Mouse (Mus musculus) ES-E14 (cell line): ENCODE measurements around the gene Mapre1. TPM values are rescaled to one million over a fixed set of nuclear protein-coding genes. Genes with fewer than 3 reads are reported as not detected.

Experiments
- DNase-seq: peaks from one replicate; pipeline ENCODE4 v3.0.0-alpha.2; 2013; ENCODE audit warnings: low read depth, low spot score
- H3K27ac ChIP-seq: 2 replicates; pipeline ENCODE4 v1.5.1; 2012; ENCODE audit warnings: low read depth, mild to moderate bottlenecking, low read length, moderate library complexity, mixed read lengths; ENCODE audit not compliant: poor library complexity, insufficient read depth, severe bottlenecking
- H3K36me3 ChIP-seq: 2 replicates; pipeline ENCODE4 v1.6.1; 2012; ENCODE audit warnings: mild to moderate bottlenecking, low read length, moderate library complexity, mixed read lengths; ENCODE audit not compliant: control insufficient read depth, poor library complexity, insufficient read depth, severe bottlenecking
- H3K4me1 ChIP-seq, 2 experiments: fragments of 150-350 bp in 1 of 2; sonication (generic) in 1 of 2; 2 replicates each; pipeline ENCODE4 v1.6.1; 2012; ENCODE audit warnings: low read length in 2 of 2, mild to moderate bottlenecking in 1 of 2, mixed read lengths in 1 of 2; ENCODE audit not compliant: control insufficient read depth in 2 of 2, insufficient read depth in 2 of 2, poor library complexity in 1 of 2
- H3K4me3 ChIP-seq, 2 experiments: fragments of 150-350 bp in 1 of 2; sonication (generic) in 1 of 2; 2 replicates each; pipeline ENCODE4 v1.5.1; 2012; ENCODE audit warnings: low read length in 2 of 2, low read depth in 1 of 2, mild to moderate bottlenecking in 1 of 2, mixed read lengths in 1 of 2; ENCODE audit not compliant: insufficient read depth in 1 of 2, poor library complexity in 1 of 2, severe bottlenecking in 1 of 2
- H3K9ac ChIP-seq: 2 replicates; pipeline ENCODE4 v1.6.1; 2012; ENCODE audit warnings: low read depth, mild to moderate bottlenecking, low read length, mixed read lengths; ENCODE audit not compliant: poor library complexity, insufficient read depth, severe bottlenecking
- H3K9me3 ChIP-seq: fragments of 150-350 bp; sonication (generic); 2 replicates; pipeline ENCODE4 v1.6.1; 2012; ENCODE audit warnings: low read depth, mild to moderate bottlenecking, low read length; ENCODE audit not compliant: control insufficient read depth, insufficient read depth
- CHD2 ChIP-seq: IDR thresholded peaks from 2 replicates; pipeline ENCODE4 v1.6.1; 2014; ENCODE audit warnings: mild to moderate bottlenecking, low read depth, low read length, inconsistent platforms
- HCFC1 ChIP-seq: IDR thresholded peaks from 2 replicates; pipeline ENCODE4 v1.6.1; 2012; ENCODE audit warnings: low read length, inconsistent platforms, borderline replicate concordance; ENCODE audit not compliant: insufficient read depth
- MAFK ChIP-seq: IDR thresholded peaks from 2 replicates; pipeline ENCODE4 v1.6.1; 2014; ENCODE audit warnings: mild to moderate bottlenecking, low read depth, low read length, inconsistent platforms; ENCODE audit not compliant: insufficient read depth
- ZC3H11A ChIP-seq: IDR thresholded peaks from 2 replicates; pipeline ENCODE4 v1.6.1; 2012; ENCODE audit warnings: low read depth, mild to moderate bottlenecking, inconsistent platforms, low read length, borderline replicate concordance
- ZNF384 ChIP-seq: IDR thresholded peaks from 2 replicates; pipeline ENCODE4 v1.6.1; 2012; ENCODE audit warnings: low read depth, low read length, inconsistent platforms
- in situ Hi-C, 2 experiments: fragments of 600-800 bp; cut with MboI; formaldehyde crosslinking; loops; one replicate each; pipeline ENCODE4 v1.15.1; 2025; ENCODE audit warnings: low sequenced_read_pairs in 2 of 2, inconsistent platforms in 1 of 2; ENCODE audit not compliant: unreplicated experiment in 2 of 2
- total RNA-seq: library from RNA; depleted of rRNA; stranded (reverse); fragments of 300-350 nt; gene quantifications from 2 replicates; pipeline ENCODE4 v1.2.3, GENCODE M21; 2012

The Mapre1 gene
- total RNA-seq, 1 experiment: 67.4 TPM

DNA sequence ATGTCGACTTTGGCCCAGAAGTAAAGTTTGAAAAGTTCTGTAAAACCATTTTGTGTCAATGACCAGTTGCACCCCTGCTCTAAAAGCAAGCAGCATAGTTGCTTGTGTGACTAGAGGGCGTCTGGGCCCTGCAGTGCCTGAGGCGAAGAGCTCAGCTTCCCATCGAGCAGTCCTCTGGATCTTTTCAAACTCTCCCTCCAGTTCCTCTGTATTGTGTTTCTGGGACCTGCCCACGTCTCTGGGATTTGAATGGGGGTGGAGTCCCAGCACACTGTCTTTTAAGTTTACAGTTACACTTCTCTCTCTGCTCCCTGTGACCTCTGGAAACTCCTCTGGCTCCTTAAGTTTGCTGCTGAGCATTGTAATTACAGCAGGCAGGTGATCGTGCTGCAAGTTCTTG is 26.4 kb downstream of the Mapre1 start:
- Histone ChIP-seq H3K36me3 (peaks cover 5% of the 10 kb centered on the region), H3K4me1 (peaks cover 0 to 4% of the 10 kb centered on the region in 2 experiments; a peak in 1 of 4 replicates), H3K9me3 (no peaks in the 10 kb centered on the region), H3K9ac (no peak overlapping the region), H3K27ac (0 out of 2 replicates have a peak overlapping the region, but pooled peaks have one; percentile 31), H3K4me3 (no peak overlapping the region)
- TF ChIP-seq ZNF384: no peak
- no peak for TF ChIP-seq HCFC1
- TF ChIP-seq ZC3H11A: no peak
- TF ChIP-seq MAFK: no peak
- TF ChIP-seq CHD2: no peak
- DNase-seq: peak; percentile 44
- in situ Hi-C loops: no loop called here

DNA sequence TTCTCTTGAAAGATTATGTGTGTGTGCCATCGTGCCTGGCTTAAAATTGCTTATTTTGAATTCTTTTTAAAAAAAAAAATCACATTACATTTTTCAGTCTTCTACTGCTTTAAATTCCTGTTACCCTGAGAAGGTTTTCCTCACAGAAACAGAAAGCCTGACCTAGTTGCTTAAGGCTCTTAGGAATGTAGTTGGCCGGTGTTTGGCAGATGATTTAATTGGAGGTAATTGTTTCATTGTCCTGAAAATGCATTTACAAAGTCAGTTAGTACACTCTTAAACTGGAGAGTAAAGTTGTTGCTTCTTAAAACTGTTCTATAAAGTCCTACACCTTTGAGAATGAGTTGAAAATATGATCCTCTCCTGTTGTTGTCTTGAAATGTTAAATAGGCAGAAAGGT is 27.8 kb downstream of the Mapre1 start:
- Histone ChIP-seq H3K9ac (no peak overlapping the region), H3K4me3 (no peak overlapping the region), H3K9me3 (no peaks in the 10 kb centered on the region), H3K27ac (no peak overlapping the region), H3K4me1 (peaks cover 0 to 7% of the 10 kb centered on the region in 2 experiments; a peak in 2 of 4 replicates), H3K36me3 (peaks cover 5% of the 10 kb centered on the region)
- in situ Hi-C loops: no loop called here
- DNase-seq: no peak
- TF ChIP-seq ZC3H11A (no peak), ZNF384 (no peak), MAFK (no peak), HCFC1 (no peak), CHD2 (no peak)

DNA sequence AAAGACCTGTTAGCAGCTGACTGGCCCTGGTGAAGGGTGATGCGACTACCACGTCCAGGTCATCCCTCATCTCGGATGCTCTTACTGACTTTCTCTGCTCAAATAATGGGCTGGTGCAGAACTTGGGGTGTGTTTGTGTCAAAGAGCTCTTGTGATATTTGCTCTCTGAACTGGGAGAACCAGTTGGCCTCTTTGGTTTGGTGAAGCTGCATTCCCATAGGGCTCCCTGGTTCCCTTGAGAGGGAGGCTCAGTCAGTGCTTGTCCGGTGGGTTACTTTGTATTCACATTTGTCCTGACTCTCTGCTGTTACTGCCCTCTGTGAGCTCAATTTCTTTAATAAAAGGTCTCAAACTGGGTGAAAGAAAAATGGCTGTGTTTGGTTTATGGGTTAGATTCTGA is 31.9 kb downstream of the Mapre1 start:
- in situ Hi-C loops: no loop called here
- TF ChIP-seq MAFK: no peak
- TF ChIP-seq ZNF384: no peak
- no peak for TF ChIP-seq ZC3H11A
- TF ChIP-seq CHD2: no peak
- TF ChIP-seq HCFC1: no peak
- H3K36me3 ChIP-seq: no peaks in the 10 kb centered on the region; the same call in none of the 2 replicates

DNA sequence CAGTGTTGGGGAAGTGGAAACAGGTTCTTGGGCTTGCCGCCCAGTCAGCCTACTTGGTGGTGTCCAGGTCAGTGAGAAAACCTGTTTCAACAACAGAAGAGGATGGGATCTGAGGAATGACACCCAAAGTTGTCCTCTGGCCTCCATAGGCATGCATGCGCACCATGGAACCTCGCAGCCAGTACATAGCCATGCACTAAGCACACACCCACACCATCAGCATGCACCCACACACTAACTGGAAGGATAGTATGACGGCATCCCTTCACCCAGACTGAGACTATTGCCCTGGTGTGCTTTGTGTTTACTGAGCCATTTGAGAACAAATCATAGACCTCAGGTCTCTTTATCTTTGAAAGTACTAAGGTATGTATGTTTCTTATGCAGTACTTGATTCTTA is 34.4 kb downstream of the Mapre1 start:
- in situ Hi-C loops: no loop called here
- H3K4me3 ChIP-seq: no peak overlapping the region
- peaks cover 0 to 12% of the 10 kb centered on the region in 2 experiments; a peak in 2 of 4 replicates for H3K4me1 ChIP-seq
- no peak overlapping the region for H3K9ac ChIP-seq
- no peak for DNase-seq
- no peak overlapping the region for H3K27ac ChIP-seq
- no peaks in the 10 kb centered on the region; the same call in none of the 2 replicates for H3K36me3 ChIP-seq
- TF ChIP-seq HCFC1: no peak
- TF ChIP-seq CHD2: no peak
- no peak for TF ChIP-seq ZC3H11A
- TF ChIP-seq MAFK: no peak
- no peak for TF ChIP-seq ZNF384
- no peaks in the 10 kb centered on the region for H3K9me3 ChIP-seq

More for the DNA sequence above, 31.9 kb downstream of the Mapre1 start:
- no peak overlapping the region for H3K9ac ChIP-seq
- H3K4me3 ChIP-seq: no peak overlapping the region
- peaks cover 0 to 4% of the 10 kb centered on the region in 2 experiments; a peak in 2 of 4 replicates for H3K4me1 ChIP-seq
- H3K9me3 ChIP-seq: no peaks in the 10 kb centered on the region
- H3K27ac ChIP-seq: no peak overlapping the region; the same call in 1 of the 2 replicates
- DNase-seq: no peak

DNA sequence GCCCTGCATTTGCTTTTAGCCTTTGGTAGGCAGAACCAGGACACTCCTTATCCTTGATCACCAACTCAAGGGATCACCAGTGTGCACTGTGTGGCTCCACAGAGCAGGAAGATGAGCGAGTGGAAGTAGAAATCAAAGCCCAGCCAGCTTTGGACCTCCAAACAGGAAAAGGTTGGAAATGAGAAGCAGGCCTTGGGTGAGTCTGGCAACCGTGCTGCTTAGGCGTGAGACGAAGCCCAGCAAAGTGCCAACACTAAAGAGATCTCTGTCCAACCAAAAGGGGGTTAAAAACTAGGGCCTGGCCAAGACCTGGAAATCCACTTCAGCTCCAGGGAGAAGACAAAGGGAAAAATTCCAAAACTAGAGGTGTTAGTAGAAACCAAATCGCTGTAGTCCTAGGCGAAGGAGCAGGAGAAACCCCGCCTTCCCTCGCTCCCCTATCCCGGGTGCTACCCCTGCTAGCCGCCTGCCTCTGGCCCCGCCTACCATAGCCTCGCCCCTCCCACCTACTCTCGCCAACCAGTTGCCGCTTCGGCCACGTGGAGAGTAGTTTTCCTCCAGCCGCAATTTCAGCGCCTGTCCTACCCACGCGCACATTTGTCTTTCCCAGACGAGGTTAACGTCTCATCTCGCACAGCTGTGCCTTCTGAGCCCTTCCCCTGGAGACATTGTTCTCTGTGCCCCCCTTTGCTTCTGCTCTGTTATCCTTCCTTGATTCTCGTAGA is 37.7 kb downstream of the Mapre1 start:
- peak; percentile 83 for DNase-seq
- H3K9ac ChIP-seq: peak overlapping the region; percentile 17; the same call in 1 of the 2 replicates
- TF ChIP-seq MAFK: no peak
- TF ChIP-seq ZNF384: no peak
- TF ChIP-seq ZC3H11A: no peak
- no peak for TF ChIP-seq HCFC1
- no peak for TF ChIP-seq CHD2
- peak overlapping the region; percentile 55 to 67 for H3K4me3 ChIP-seq
- peaks cover 0 to 10% of the 10 kb centered on the region in 2 experiments; a peak in 2 of 4 replicates for H3K4me1 ChIP-seq
- H3K36me3 ChIP-seq: no peaks in the 10 kb centered on the region
- in situ Hi-C loops: no loop called here
- H3K27ac ChIP-seq: no peak overlapping the region
- no peaks in the 10 kb centered on the region for H3K9me3 ChIP-seq
